Mouse (Mus musculus): ENCODE data around the gene Zfp853.

The Zfp853 gene

DNA sequence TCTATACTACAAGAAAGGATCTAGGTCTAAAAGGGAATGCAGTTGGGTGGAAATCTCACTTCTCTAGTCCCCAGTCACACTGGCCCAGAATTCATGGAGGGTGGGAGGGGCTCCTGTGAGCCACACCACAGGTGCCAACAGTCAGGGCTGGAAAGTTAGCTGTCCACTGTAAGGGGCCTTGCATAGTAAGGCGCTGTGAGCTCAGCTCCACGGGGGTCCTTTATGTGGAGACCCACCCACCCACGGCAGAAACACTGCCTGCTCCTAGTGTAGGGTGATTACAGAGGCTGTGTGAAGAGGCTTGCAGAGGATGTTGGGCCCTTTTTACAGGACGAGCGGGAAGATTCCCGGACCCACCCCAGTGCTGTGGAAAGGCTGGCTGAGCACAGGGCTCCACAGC, 41.4 kb downstream of the Zfp853 start:
- DNase-seq: no peak

DNA sequence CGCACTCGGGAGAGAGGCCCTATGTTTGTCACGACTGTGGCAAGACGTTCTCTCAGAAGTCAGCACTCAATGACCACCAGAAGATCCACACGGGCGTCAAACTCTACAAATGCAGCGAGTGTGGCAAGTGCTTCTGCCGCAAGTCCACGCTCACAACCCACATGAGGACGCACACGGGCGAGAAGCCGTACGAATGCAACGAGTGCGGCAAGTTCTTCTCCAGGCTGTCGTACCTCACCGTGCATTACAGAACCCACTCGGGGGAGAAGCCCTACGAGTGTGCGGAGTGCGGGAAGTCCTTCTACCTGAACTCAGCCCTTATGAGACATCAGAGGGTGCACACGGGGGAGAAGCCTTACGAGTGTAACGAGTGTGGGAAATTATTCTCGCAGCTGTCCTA, 48.5 kb downstream of the Zfp853 start:
- no peak for DNase-seq

All from kidney, postnatal 14 days (tissue).